Mouse (Mus musculus) thymus, adult 18-20 months (tissue): ENCODE results near the gene Gm14085.
"Not testable (repeated sequence)": the region's sequence is repeated elsewhere in the genome, so short reads cannot be mapped to it uniquely, and the experiment has no call there.

Source experiments
- DNase-seq, 2 experiments: peaks; one replicate each; pipeline ENCODE4 v3.0.0; 2022; ENCODE audit warnings: mixed read lengths in 2 of 2

Gm14085 gene

DNA sequence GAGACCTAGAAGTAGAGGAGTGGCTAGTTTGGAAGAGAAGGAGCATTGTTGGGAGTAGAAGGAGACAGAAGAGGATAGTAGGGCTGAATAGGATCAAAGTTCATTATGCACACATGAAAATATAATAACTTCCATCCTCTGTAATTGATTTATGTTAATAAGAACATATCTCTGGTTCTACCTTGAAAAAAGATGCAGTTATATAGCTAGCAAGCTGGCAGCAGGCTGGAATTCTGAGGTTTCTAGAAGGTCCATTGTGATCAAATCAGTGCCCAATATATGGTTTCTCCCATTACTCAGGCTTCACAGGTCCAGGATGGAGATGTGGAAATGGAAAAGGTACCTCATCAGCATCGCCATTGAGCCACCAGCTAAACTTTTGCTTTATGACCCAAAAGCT, at the start of gene Gm14085:
Gm14085 (plus strand) TSS at position 301 of the 400 bp plus-strand sequence.
- no peak for DNase-seq

DNA sequence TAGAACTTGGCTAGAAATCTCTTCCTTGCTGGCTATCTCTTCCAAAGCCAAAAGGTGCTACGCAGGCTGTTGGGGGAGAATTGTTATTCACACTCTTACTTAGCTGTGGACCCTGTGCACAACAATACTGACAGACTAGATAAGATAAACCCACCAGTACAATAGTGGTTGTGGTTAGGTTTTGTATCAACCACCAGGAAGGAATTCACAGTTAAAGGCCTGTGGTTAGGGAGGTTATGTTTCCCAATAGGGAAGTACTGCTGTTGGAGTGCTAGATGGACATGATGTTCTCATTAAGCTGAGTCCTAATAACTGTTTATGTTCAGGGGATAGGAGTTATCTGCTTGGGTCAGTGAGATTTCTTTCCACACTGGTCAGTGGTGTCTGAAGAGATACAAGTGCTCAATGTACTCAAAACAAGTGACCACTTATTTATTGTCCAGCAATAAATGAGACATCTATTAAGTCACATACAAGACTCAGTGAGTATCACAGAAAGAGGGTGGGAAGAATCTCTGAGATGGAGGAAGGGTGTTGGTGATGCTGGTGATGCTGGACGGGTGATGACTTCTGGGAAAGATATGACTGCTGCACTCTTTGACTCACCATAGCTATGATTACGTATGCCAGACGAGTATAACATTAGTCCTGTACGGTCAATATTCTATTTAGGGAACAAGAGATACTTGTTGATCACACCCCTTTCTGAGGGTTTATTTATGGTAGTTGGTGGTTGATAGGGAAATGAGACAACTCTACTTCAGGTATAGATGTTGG, 45.8 kb upstream of the Gm14085 start:
- DNase-seq = not testable (repeated sequence)

DNA sequence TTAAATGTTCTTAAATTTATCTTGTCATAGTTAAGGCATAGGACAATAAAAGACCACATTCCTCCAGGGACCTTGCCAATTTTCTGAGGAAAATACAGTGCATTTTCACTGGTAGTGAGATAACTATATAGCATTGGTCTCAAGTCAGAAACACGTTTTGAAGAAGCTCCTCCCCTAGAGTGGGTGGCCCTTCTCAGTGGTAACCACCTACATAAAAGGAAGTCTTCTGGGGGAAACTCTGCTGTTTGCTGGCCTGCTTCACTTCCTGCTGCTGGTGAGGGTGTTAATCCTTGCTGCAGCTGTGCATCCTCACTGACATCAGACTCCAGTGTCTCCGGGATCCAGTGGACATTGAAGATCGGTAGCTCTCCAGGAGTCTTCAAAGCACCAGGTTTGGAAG, 44.2 kb upstream of the Gm14085 start:
- peak; percentile 22 to 65 for DNase-seq

DNA sequence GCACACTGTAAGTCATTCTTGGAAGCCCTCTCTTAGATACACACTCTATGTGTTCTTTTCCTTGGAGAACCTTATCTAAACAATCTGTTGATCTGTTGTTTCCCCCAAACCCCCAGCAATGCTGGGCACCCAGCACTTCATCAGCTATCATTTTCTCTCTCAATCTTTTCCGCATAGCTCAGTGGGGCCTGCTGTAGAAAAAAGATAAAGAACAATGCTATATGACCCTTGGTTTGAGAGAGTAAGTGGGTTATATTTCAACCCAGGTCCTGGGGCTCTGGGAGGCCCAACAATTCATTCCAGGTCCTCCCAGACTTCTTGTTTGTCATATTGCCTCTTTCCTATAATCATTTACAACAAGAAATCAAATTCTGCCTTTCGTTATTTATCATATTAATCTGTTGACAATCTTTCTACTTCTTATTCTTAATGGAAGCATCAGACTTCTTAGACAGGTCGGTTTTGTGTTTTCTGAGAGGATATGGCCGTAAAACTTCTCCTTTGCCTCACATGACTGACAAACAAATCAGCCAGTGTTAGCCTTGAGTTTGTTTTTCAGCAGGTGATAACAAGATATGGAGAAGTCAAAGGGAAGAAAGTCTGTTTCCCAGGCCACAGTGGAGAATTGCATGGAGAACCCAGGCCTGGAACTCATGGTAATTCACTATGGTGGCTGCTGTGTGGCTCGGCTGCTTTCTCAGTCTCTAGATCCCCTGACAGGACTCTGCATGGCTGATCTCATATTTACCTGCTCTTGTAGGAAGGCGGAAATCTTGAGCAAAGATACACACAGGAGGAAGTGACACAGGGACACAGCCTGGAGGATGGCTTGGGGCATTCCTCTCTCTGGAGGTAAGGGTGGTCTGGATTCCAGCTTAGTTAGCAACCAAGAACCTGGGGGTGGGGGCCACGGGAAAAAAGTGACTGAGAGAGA, 43.5 kb upstream of the Gm14085 start:
- DNase-seq = no peak

GRCm38 (mm10) chr2:122450351-122450750, 34.4 kb upstream of the Gm14085 start:
- no peak for DNase-seq

- DNase-seq = no peak
Observed at GRCm38 (mm10) chr2:122452426-122452825, 32.3 kb upstream of the Gm14085 start.

DNA sequence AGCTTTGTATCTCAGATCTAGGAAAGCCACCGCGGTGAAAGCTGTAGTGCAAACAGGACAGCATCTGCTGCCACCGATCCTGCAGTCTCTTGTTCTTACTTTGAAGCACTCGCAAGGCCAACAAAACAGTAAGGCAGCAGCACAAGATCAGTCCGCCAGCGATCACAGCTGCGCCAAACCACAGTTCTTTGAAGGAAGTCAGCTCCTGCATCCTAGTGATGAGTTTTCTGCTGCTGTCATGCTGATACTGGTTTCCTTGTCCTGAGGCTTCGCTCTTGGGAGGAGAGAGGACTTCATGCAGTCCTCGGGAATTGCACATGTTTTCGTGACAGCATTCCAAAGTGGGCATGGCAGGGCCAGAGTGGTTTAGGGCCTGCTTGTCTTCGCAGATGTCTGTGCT, 17.8 kb upstream of the Gm14085 start:
- DNase-seq = peak; percentile 64 to 79

GRCm38 (mm10) chr2:122467351-122468013, 17.3 kb upstream of the Gm14085 start:
- peak; percentile 86 to 90 for DNase-seq

- peak in 1 of 2 experiments; percentile 37 for DNase-seq
Observed at GRCm38 (mm10) chr2:122469221-122469620, 15.5 kb upstream of the Gm14085 start.

DNA sequence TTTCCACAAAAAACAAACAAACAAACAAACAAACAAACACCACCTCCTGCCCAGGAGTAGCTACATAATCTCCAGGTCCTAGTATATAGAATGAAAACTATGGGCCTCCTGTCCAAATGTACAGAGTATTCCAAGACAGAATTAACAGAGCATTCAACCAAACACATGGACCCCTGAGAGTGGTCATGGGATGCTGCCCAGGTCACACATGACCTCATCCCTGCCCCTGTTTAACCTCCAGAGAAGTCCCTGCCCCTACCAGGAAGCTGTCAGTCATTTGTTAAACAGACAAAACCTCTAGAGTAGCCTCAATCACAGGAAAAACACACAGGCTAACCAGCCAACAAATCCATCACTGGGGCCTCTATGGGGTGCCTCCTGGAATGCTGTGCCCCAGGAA, 8.2 kb upstream of the Gm14085 start:
- no peak for DNase-seq

DNA sequence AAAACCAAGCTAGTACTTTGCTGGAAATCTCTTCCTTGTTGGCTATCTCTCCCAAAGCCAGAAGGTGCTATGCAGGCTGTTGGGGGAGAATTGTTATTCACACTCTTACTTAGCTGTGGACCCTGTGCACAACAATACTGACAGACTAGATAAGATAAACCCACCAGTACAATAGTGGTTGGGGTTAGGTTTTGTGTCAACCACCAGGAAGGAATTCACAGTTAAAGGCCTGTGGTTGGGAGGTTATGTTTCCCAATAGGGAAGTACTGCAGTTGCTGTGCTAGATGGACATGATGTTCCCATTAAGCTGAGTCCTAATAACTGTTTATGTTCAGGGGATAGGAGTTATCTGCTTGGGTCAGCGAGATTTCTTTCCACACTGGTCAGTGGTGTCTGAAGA, 954 bp upstream of the Gm14085 start:
- not testable (repeated sequence) for DNase-seq

DNA sequence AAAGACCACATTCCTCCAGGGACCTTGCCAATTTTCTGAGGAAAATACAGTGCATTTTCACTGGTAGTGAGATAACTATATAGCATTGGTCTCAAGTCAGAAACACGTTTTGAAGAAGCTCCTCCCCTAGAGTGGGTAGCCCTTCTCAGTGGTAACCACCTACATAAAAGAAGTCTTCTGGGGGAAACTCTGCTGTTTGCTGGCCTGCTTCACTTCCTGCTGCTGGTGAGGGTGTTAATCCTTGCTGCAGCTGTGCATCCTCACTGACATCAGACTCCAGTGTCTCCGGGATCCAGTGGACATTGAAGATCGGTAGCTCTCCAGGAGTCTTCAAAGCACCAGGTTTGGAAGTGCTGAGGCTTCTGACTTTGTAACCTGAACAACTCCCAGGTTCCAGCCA, 913 bp downstream of the Gm14085 start:
- not testable (repeated sequence) for DNase-seq

DNA sequence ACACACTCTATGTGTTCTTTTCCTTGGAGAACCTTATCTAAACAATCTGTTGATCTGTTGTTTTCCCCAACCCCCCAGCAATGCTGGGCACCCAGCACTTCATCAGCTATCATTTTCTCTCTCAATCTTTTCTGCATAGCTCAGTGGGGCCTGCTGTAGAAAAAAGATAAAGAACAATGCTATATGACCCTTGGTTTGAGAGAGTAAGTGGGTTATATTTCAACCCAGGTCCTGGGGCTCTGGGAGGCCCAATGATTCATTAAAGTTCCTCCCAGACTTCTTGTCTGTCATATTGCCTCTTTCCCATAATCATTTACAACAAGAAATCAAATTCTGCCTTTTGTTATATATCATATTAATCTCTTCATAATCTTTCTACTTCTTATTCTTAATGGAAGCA, 1.4 kb downstream of the Gm14085 start:
- not testable (repeated sequence) for DNase-seq

DNA sequence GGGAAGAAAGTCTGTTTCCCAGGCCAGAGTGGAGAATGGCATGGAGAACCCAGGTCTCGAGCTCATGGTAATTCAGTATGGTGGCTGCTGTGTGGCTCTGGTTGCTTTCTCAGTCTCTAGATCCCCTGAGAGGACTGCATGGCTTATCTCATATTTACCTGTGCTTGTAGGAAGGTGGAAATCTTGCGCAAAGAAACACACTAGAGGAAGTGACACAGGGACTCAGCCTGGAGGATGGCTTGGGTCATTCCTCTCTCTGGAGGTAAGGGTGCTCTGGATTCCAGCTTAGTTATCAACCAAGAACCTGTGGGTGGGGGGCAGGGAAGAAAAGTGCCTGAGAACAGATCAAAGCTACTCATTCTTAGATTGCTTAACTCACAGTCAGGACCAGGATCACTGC, 1.9 kb downstream of the Gm14085 start:
- DNase-seq = no peak

DNA sequence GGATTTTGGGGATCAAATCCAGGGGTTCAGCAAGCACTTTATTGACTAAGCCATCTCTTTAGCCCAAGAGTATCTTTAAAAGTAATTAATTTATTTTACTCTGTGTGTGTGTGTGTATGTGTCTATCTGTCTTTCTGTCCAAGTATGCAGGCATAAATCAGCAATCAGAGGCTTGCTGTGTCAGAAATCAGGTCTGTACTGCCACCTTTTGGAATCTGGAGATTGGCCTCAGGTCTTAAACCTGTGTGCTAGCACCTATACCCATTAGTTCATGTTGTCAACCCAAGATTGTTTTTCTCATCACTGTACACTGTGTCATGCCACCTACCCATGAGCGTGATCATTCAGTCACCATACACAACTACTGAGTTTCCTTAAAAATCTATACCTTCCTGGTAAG, 45.0 kb downstream of the Gm14085 start:
- not testable (repeated sequence) for DNase-seq

DNA sequence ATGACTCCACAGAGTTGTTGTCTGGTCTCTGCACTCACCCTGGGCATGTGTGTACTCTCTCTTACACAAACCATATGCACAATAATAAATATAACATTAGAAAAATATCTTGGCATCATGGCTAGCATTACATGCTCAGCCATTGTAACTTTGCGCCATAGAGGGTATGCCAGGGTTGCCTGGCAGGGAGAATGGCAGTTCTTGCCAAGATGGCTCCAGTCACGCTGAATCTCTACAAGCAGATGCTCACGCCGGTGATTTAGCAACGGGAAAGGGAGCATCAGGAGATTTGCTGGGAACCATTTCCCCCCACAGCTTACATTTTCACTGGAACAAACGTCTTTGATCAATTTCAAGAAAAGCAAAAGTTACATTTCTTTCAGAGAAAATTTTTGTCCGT, 46.5 kb downstream of the Gm14085 start:
- DNase-seq = no peak

DNA sequence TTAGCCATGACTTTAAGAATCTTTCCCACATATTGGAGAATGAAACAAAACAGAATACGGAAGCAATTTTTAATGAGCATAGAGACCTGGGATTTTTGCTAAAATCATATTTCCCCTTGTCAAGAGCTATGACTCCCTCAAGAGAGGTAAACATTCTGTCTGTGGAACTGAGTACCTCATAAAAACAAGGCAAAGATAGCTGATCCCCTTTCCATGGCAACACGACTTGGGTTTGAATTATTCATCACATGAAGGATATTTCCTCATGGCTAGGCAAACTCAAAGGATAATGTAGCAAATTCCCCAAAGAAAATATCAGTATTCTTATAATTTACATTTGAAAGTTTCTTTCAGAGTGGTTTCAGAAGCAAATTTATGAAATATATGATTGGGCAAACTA, 47.0 kb downstream of the Gm14085 start:
- no peak for DNase-seq

- DNase-seq = no peak
Observed at GRCm38 (mm10) chr2:122532136-122532801, 47.5 kb downstream of the Gm14085 start.

- no peak for DNase-seq
Observed at GRCm38 (mm10) chr2:122532802-122533186, 48.1 kb downstream of the Gm14085 start.

- no peak for DNase-seq
Observed at GRCm38 (mm10) chr2:122533378-122533777, 48.6 kb downstream of the Gm14085 start.

- no peak for DNase-seq
Observed at GRCm38 (mm10) chr2:122534671-122535070, 49.9 kb downstream of the Gm14085 start.

DNA sequence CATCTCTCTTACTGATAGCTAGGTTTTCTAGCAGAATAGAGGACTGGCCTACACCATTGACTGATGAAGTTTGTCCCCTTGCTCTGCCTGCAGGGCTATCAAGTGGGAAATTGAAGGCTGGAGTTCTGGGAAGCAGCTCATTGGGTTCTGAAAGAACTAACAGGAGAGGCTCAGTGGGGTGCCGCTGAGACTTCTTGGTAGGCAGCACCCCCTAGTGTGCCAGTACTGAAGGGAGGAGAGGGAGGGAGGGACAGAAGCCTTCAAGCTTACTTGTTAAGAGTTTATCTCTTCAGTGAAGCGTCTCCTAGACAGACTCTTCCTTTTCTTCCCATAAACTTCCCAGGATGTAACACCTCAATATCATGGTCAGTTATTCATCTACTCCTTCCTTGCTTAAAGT, 73.6 kb downstream of the Gm14085 start:
- DNase-seq = no peak

DNA sequence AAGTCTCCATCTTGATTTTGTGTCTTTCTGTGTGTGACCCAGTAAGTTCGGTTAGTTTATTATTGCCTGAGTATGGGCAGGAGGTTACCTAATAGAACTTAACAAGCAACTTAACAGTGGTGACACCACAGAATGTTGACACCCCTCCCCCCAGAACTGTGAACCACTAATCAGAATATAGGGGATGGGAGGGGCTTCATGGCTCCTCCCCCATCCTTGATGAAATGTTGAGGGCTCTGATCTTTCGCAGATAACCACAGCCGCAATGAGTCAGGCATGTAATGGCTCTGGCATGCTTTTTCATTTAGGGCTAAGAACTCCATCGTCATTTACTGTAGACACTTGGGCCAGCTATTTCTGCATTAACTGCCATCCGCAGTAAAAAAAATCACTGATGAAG, 76.5 kb downstream of the Gm14085 start:
- DNase-seq = no peak
